Mouse (Mus musculus) naive thymus-derived CD4-positive, alpha-beta T cell, adult 2 months (primary cell): Measurements from ENCODE around the gene Skp1a.
A peak's percentile ranks its signal among the peaks of the same experiment; 100 is the strongest.
"Not testable (repeated sequence)": the region's sequence is repeated elsewhere in the genome, so short reads cannot be mapped to it uniquely, and the experiment has no call there.

Source experiments
- DNase-seq: peaks from one replicate; pipeline ENCODE4 v3.0.0-alpha.2; 2011; ENCODE audit warnings: low read depth

Gene Skp1a

GRCm38 (mm10) chr11:52231606-52232541 lies at the start of gene Skp1a:
Skp1a (plus strand) TSS chr11:52231995.
- peak; percentile 96 for DNase-seq

- not testable (repeated sequence) for DNase-seq
Observed at GRCm38 (mm10) chr11:52196496-52197023, 35.2 kb upstream of the Skp1a start.

GRCm38 (mm10) chr11:52213887-52214286 lies 17.9 kb upstream of the Skp1a start, which contains the start of gene Olfr1371:
Olfr1371 (minus strand) TSS chr11:52213987.
- no peak for DNase-seq

GRCm38 (mm10) chr11:52220282-52220681 lies 11.5 kb upstream of the Skp1a start:
- peak; percentile 85 for DNase-seq

GRCm38 (mm10) chr11:52221921-52222320 lies 9.9 kb upstream of the Skp1a start:
- DNase-seq = not testable (repeated sequence)

GRCm38 (mm10) chr11:52222891-52223290 lies 8.9 kb upstream of the Skp1a start:
- peak; percentile 78 for DNase-seq

- DNase-seq = peak; percentile 87
Observed at GRCm38 (mm10) chr11:52223968-52224682, 7.7 kb upstream of the Skp1a start.

- peak; percentile 18 for DNase-seq
Observed at GRCm38 (mm10) chr11:52225986-52226599, 5.7 kb upstream of the Skp1a start.

- no peak for DNase-seq
Observed at GRCm38 (mm10) chr11:52227053-52227452, 4.7 kb upstream of the Skp1a start.

- DNase-seq = no peak
Observed at GRCm38 (mm10) chr11:52227466-52228226, 4.1 kb upstream of the Skp1a start.

GRCm38 (mm10) chr11:52228722-52229448 lies 2.9 kb upstream of the Skp1a start:
- DNase-seq = no peak

GRCm38 (mm10) chr11:52230694-52231093 lies 1.1 kb upstream of the Skp1a start:
- DNase-seq = no peak

- DNase-seq = no peak
Observed at GRCm38 (mm10) chr11:52233043-52233653, 1.4 kb downstream of the Skp1a start.

GRCm38 (mm10) chr11:52233906-52234305 lies 2.1 kb downstream of the Skp1a start:
- no peak for DNase-seq

- DNase-seq = no peak
Observed at GRCm38 (mm10) chr11:52234509-52234908, 2.7 kb downstream of the Skp1a start.

GRCm38 (mm10) chr11:52240898-52241542 lies 9.2 kb downstream of the Skp1a start:
- peak; percentile 70 for DNase-seq

- DNase-seq = peak; percentile 44
Observed at GRCm38 (mm10) chr11:52249452-52249851, 17.7 kb downstream of the Skp1a start.

GRCm38 (mm10) chr11:52251770-52252169 lies 20.0 kb downstream of the Skp1a start:
- DNase-seq = peak; percentile 47

- peak; percentile 44 for DNase-seq
Observed at GRCm38 (mm10) chr11:52252692-52253091, 20.9 kb downstream of the Skp1a start.
